Mouse (Mus musculus) small intestine, adult 2 months (tissue): Measurements from ENCODE around the gene Ceacam20. TPM values are rescaled to one million over a fixed set of nuclear protein-coding genes. Genes with fewer than 3 reads are reported as not detected.

Source experiments
- H3K27ac ChIP-seq: fragments of 200-500 bp; 2 replicates; pipeline ENCODE4 v1.5.1; 2012; ENCODE audit warnings: low read depth, low read length, control low read depth, inconsistent platforms; ENCODE audit not compliant: insufficient read depth
- H3K27me3 ChIP-seq: fragments of 200-500 bp; 2 replicates; pipeline ENCODE4 v1.6.1; 2012; ENCODE audit warnings: mild to moderate bottlenecking, moderate library complexity, low read length, inconsistent platforms; ENCODE audit not compliant: control insufficient read depth, insufficient read depth
- H3K36me3 ChIP-seq: fragments of 200-500 bp; 2 replicates; pipeline ENCODE4 v1.6.1; 2012; ENCODE audit warnings: mild to moderate bottlenecking, low read length, control low read depth, inconsistent platforms; ENCODE audit not compliant: control insufficient read depth, insufficient read depth
- H3K4me1 ChIP-seq: fragments of 200-500 bp; 2 replicates; pipeline ENCODE4 v1.6.1; 2012; ENCODE audit warnings: low read length, inconsistent platforms, mixed read lengths; ENCODE audit not compliant: control insufficient read depth, insufficient read depth, insufficient read length
- H3K4me3 ChIP-seq: fragments of 200-500 bp; 2 replicates; pipeline ENCODE4 v1.5.1; 2012; ENCODE audit warnings: low read depth, mild to moderate bottlenecking, control low read depth, inconsistent platforms, low read length, moderate library complexity
- CTCF ChIP-seq: fragments of 200-500 bp; IDR thresholded peaks from 2 replicates; pipeline ENCODE4 v1.5.1; 2012; ENCODE audit warnings: low read depth, mild to moderate bottlenecking, control low read depth, inconsistent platforms, low read length, moderate library complexity, mixed read lengths; ENCODE audit not compliant: insufficient replicate concordance, insufficient read length; ENCODE audit errors: extremely low read depth
- POLR2A ChIP-seq: fragments of 200-500 bp; IDR thresholded peaks from 2 replicates; pipeline ENCODE4 v1.6.1; 2012; ENCODE audit warnings: low read depth, mild to moderate bottlenecking, control low read depth, inconsistent platforms, low read length, moderate library complexity
- WGBS: fragments of 180-500 bp; shearing (Covaris S2); methylation state at CpG from one replicate; pipeline ENCODE4 v1.1.7; 2018; 5-methylcytosine and 5-hydroxymethylcytosine counted together
- polyA plus RNA-seq: library from polyadenylated mRNA; depleted of rRNA; stranded (reverse); fragments of >200 nt; gene quantifications from 2 replicates; pipeline ENCODE4 v1.2.3, GENCODE M21; 2012; rRNA removed

Gene Ceacam20
- polyA plus RNA-seq = 48.9 and 179 TPM in 2 replicates

DNA sequence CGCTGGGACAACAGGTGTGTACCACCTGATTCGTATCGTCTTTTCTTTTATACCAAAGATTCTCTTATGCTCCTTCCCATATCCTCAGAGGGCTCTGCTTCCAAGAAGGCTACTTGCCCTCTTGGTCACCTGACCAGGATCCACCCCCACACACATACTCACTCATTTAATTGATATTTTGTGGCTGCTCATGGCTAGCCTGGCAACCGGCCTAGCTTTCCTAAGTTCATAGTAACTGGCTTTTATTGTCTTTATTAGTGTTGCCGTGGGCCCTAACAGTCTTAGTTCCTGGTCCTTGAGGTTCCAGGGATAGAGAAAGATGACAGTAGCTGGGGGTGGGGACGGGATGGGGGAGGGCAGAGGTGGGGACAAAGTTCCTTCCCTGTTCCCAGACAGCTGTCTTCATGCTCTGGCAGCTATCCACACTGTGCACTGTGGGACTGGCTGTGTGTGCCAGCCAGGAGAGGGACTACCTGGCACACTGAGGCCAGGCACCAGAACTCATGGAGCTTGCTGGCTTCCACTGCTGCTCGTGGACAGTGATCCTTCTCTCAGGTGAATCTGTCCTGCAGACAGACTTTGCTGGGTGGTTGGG is at the start of gene Ceacam20:
Gene Ceacam20 (plus strand): TSS at position 428 of the 595 bp plus-strand sequence.
- H3K36me3 ChIP-seq = peaks cover 8% of the 10 kb centered on the region
- WGBS = 37% methylated on average over 7 of the region's 7 CpGs
- peak within 1 kb of the TSS; percentile 92 for H3K27ac ChIP-seq
- H3K27me3 ChIP-seq = no peaks in the 10 kb centered on the region
- TF ChIP-seq CTCF (no peak), POLR2A (peak; percentile 86; the same call in 1 of the 2 replicates)
- H3K4me1 ChIP-seq = peaks cover 28% of the 10 kb centered on the region
- H3K4me3 ChIP-seq = peak within 1 kb of the TSS; percentile 63

DNA sequence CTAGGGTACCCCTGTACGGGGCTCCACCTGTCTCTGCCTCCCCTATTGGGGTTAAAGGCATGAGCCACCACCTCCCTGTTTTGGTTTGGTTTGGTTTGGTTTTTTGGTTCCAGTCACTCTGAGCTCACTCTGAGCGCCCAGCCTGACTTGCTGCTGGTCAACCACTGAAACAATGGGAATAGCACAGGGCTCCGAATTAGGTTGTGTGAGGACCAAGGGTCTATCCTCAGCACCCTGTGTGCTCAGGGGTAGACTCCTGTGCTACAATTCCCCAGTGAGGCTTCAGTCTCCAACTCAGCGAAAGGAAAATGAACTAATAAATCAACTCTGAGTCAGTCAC is 45.1 kb upstream of the Ceacam20 start:
- H3K4me3 ChIP-seq = peak overlapping the region; percentile 80
- H3K36me3 ChIP-seq = peaks cover 16% of the 10 kb centered on the region
- TF ChIP-seq CTCF (no peak), POLR2A (no peak)
- H3K27me3 ChIP-seq = no peaks in the 10 kb centered on the region
- H3K27ac ChIP-seq = peak overlapping the region; percentile 81
- 12% methylated on average over 4 of the region's 4 CpGs for WGBS
- no peaks in the 10 kb centered on the region for H3K4me1 ChIP-seq

DNA sequence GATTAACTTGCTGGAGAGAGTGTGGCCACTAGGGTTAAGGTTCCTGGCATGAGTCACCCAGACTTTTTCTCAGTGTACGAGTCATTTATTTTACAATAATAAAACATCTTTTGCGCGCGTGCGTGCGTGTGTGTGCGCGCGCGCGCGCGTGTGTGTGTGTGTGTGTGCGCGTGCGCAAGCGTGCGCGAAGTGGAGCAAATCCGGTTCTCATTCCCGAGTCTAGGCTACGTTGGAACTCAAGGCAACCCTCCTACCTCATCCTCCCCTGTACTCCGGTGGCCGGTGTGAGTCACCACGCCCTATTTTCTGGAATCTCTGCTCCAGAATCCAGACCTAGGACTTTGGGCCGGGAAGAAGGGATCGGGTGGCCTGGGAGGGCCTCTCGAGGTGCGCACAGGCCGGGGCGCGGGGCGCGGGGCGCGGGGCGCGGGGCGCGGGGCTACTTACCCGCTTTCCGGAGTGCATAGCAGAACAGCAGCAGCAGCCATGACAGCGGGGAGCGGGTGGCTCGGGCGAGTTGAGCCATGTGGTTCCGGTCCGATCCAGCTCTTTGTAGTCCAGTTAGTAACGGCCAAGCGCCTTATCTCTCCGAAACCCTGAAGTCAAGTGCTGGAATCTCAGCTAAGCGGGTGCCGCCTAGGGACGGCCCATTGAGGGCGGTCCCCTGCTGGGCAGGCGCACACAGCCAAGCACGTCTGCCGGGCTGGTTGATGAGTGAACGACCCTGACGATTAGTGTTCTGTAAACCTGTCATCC is 44.5 kb upstream of the Ceacam20 start, which contains the start of gene Pvr:
Gene Pvr (minus strand): TSS at position 655 of the 756 bp plus-strand sequence.
- under 1% methylated on average over 60 of the region's 60 CpGs for WGBS
- Histone ChIP-seq H3K27ac (peak within 1 kb of the TSS; percentile 81), H3K27me3 (no peaks in the 10 kb centered on the region), H3K4me1 (no peaks in the 10 kb centered on the region), H3K4me3 (peak within 1 kb of the TSS; percentile 80), H3K36me3 (peaks cover 16% of the 10 kb centered on the region)
- TF ChIP-seq POLR2A (peak; percentile 36), CTCF (no peak)

DNA sequence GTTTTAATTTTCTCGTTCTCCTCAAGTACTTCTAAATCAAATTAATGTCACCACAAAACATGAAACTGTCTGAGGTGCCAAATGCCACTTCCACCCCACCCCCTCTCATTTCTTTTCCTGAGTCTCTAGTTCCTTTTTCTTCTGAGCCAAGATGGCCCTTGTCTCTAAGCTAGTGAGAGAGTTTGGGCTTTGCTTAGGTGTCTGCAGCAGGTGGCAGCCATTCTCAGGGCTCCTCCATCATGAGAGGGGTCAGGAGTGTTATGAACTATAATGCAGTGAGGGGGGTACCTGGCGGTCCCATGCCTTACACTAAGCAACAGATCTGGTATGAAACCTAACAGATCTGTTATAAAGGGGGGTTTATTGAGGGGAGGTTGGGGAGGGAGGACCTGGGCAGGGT is 41.9 kb upstream of the Ceacam20 start:
- no peak for TF ChIP-seq CTCF
- no peak for TF ChIP-seq POLR2A
- H3K4me1 ChIP-seq = no peaks in the 10 kb centered on the region
- peaks cover under 1% of the 10 kb centered on the region; the same call in 1 of the 2 replicates for H3K36me3 ChIP-seq
- no peak overlapping the region for H3K4me3 ChIP-seq
- H3K27me3 ChIP-seq = no peaks in the 10 kb centered on the region
- no peak overlapping the region for H3K27ac ChIP-seq
- WGBS = 65% methylated on average over 2 of the region's 2 CpGs

DNA sequence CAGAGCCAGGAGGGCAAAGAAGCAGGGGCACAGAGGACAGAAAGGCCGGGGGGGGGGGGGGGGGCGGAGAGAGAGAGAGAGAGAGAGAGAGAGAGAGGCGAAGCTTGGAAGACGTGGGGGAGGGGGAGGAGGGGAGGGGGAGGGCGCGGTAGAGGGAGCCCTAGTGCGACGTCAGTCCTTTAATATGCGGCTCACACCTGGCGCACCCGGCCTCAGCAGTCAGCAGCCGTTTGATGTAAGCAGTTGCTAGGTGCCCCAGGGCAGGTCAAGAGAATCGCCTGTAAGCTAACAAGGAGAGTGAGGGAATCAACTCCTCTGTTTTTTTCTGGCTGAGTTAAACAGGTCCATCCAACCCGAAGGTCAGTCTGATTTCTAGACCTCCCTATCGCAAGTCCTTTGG is 41.4 kb upstream of the Ceacam20 start:
- Histone ChIP-seq H3K27ac (no peak overlapping the region), H3K27me3 (no peaks in the 10 kb centered on the region), H3K36me3 (no peaks in the 10 kb centered on the region), H3K4me3 (no peak overlapping the region), H3K4me1 (no peaks in the 10 kb centered on the region)
- no peak for TF ChIP-seq CTCF
- TF ChIP-seq POLR2A = no peak
- WGBS = 28% methylated on average over 10 of the region's 15 CpGs

DNA sequence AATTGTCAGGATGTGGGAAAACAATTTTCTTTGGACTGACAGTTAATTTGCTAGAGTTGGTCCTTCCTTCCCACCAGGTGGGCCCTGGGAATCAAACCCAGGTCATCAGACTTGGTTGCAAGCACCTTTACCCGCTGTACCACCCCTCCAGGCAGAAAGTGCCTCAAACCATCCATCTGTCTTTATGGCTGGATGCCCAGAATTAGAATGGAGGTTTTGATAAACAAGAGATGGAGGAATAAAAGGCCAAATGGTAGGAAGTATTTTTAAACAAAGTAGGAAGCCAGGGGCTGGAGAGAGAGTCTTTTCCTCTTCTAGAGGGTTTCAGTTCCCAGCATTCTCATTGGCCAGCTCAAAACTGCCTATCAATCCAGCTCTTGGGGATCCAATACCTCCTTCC is 39.8 kb upstream of the Ceacam20 start:
- Histone ChIP-seq H3K27me3 (no peaks in the 10 kb centered on the region), H3K4me1 (no peaks in the 10 kb centered on the region), H3K4me3 (no peak overlapping the region), H3K27ac (no peak overlapping the region), H3K36me3 (no peaks in the 10 kb centered on the region)
- TF ChIP-seq POLR2A (no peak), CTCF (no peak)
- WGBS = 58% methylated on average over 1 of the region's 1 CpGs

DNA sequence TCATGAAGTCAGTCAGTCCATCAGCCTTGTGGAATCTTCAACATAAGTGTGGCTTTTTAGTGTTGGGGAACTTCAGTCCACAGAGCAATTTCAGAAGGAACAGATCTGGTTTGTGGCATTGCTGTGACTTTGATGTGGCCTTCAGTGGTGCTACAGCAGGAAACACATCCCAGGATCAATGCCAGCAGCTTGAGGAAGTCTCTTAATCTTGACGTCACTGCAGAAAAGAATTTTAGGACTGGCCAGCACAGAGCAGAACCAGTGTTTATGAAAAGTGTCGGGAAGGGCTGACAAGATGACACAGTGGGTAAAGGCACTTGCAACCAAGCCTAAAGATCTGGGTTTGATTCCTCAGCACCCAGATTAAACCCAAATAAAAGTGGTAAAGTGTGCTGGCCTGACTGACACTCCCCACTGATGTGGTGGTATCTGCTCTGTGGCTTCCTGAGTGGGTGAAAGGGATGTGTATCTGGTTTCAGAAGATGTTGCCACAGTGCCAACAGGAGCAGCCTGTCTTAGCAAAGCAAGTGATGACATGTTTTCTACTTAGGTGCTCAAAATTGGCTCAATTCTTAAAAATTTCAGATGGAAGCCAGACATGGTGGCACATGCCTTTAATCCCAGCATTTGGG is 38.2 kb upstream of the Ceacam20 start:
- no peaks in the 10 kb centered on the region for H3K4me1 ChIP-seq
- no peaks in the 10 kb centered on the region for H3K36me3 ChIP-seq
- no peak overlapping the region for H3K4me3 ChIP-seq
- no peak overlapping the region for H3K27ac ChIP-seq
- no peaks in the 10 kb centered on the region for H3K27me3 ChIP-seq
- 50% methylated on average over 2 of the region's 2 CpGs for WGBS
- TF ChIP-seq CTCF (no peak), POLR2A (no peak)
